Mouse (Mus musculus) heart, adult 2 months (tissue): ENCODE data around the gene Tlx2. TPM values are rescaled to one million over a fixed set of nuclear protein-coding genes. Genes with fewer than 3 reads are reported as not detected.

Source experiments
- DNase-seq, 2 experiments: peaks; one replicate each; pipeline ENCODE4 v3.0.0; 2021
- H3K27ac ChIP-seq: fragments of 200-600 bp; 2 replicates; pipeline ENCODE4 v1.8.1; 2022
- H3K27me3 ChIP-seq: fragments of 200-500 bp; 2 replicates; pipeline ENCODE4 v1.6.1; 2012; ENCODE audit warnings: mild to moderate bottlenecking, low read length, inconsistent platforms, mixed read lengths; ENCODE audit not compliant: control insufficient read depth, insufficient read depth
- H3K36me3 ChIP-seq: fragments of 200-500 bp; 2 replicates; pipeline ENCODE4 v1.6.1; 2012; ENCODE audit warnings: low read length, inconsistent platforms; ENCODE audit not compliant: control insufficient read depth, insufficient read depth
- H3K4me1 ChIP-seq: fragments of 200-500 bp; 2 replicates; pipeline ENCODE4 v1.6.1; 2011; ENCODE audit warnings: low read length; ENCODE audit not compliant: control insufficient read depth, insufficient read depth
- H3K4me3 ChIP-seq: fragments of 200-600 bp; 2 replicates; pipeline ENCODE4 v1.8.1; 2022
- H3K79me2 ChIP-seq: fragments of 200-500 bp; replicated peaks from 2 replicates; pipeline ENCODE4 v1.6.1; 2012; ENCODE audit warnings: mild to moderate bottlenecking, inconsistent platforms, low read length, moderate library complexity, mixed read lengths; ENCODE audit not compliant: control insufficient read depth, insufficient read depth
- H3K9ac ChIP-seq: fragments of 200-500 bp; 2 replicates; pipeline ENCODE4 v1.6.1; 2012; ENCODE audit warnings: low read depth, mild to moderate bottlenecking, control low read depth, inconsistent platforms, low read length, mixed read lengths
- CTCF ChIP-seq: fragments of 200-600 bp; IDR thresholded peaks from 2 replicates; pipeline ENCODE4 v1.8.1; 2022; ENCODE audit warnings: antibody characterized with exemption, mild to moderate bottlenecking, moderate library complexity
- EP300 ChIP-seq: fragments of 200-500 bp; IDR thresholded peaks from 2 replicates; pipeline ENCODE4 v1.6.1; 2011; ENCODE audit warnings: low read depth, low read length, control low read depth; ENCODE audit not compliant: insufficient read depth
- POLR2A ChIP-seq: fragments of 200-500 bp; IDR thresholded peaks from 2 replicates; pipeline ENCODE4 v1.6.1; 2011; ENCODE audit warnings: mild to moderate bottlenecking, low read depth, low read length, control low read depth; ENCODE audit not compliant: insufficient read depth
- WGBS: fragments of 180-500 bp; shearing (Covaris S2); methylation state at CpG from one replicate; pipeline ENCODE4 v1.1.7; 2018; 5-methylcytosine and 5-hydroxymethylcytosine counted together
- intact Hi-C: fragments of 180-260 bp; cut with DNase I; formaldehyde crosslinking; loops from one replicate; pipeline ENCODE4 v1.15.1; 2025
- polyA plus RNA-seq: library from polyadenylated mRNA; depleted of rRNA; stranded (reverse); fragments of >200 nt; gene quantifications from 2 replicates; pipeline ENCODE4 v1.2.3, GENCODE M21; 2012
- total RNA-seq, 2 experiments: library from RNA; stranded (reverse); gene quantifications; 2 replicates each; pipeline ENCODE4 v1.2.3; 2021

The Tlx2 gene
- total and polyA plus RNA-seq, 3 experiments = 0.14 TPM; not detected in 2

GRCm38 (mm10) chr6:83107566-83108400 is 37.7 kb upstream of the Tlx2 start:
- H3K4me1 ChIP-seq = peaks cover 3% of the 10 kb centered on the region; the same call in 1 of the 2 replicates
- no peak overlapping the region; the same call in 1 of the 2 replicates for H3K27ac ChIP-seq
- 44% methylated on average over 13 of the region's 13 CpGs for WGBS
- H3K79me2 ChIP-seq = no peaks in the 10 kb centered on the region; the same call in 1 of the 2 replicates
- no peaks in the 10 kb centered on the region for H3K36me3 ChIP-seq
- no peak overlapping the region for H3K9ac ChIP-seq
- H3K27me3 ChIP-seq = no peaks in the 10 kb centered on the region
- no peak for TF ChIP-seq EP300
- TF ChIP-seq CTCF = peak; percentile 83
- no peak for TF ChIP-seq POLR2A
- H3K4me3 ChIP-seq = peak overlapping the region; percentile 75; the same call in 1 of the 2 replicates
- DNase-seq = peak; percentile 70 to 80
- intact Hi-C loops = loop anchor here (2.0 to 10.0 kb wide), 3 partner anchors 51 to 157 kb away; partner anchors contain the start of genes Aup1 and Htra2

- H3K27ac ChIP-seq = no peak overlapping the region
- 88% methylated on average over 4 of the region's 4 CpGs for WGBS
- no peak overlapping the region for H3K4me3 ChIP-seq
- H3K4me1 ChIP-seq = peaks cover 4% of the 10 kb centered on the region
- no peak for DNase-seq
- H3K79me2 ChIP-seq = no peaks in the 10 kb centered on the region; the same call in 1 of the 2 replicates
- no peaks in the 10 kb centered on the region for H3K27me3 ChIP-seq
- intact Hi-C loops = loop anchor here (10.0 kb wide), 1 partner anchor 161 kb away; no protein-coding TSS in a partner anchor
- no peaks in the 10 kb centered on the region for H3K36me3 ChIP-seq
- H3K9ac ChIP-seq = no peak overlapping the region
- TF ChIP-seq EP300 = no peak
- no peak for TF ChIP-seq CTCF
- no peak for TF ChIP-seq POLR2A
Measured at GRCm38 (mm10) chr6:83104158-83104557, 34.1 kb upstream of the Tlx2 start.

- TF ChIP-seq EP300 (no peak), CTCF (no peak), POLR2A (no peak)
- WGBS = 69% methylated on average over 11 of the region's 11 CpGs
- intact Hi-C loops = loop anchor here (10.0 kb wide), 1 partner anchor 162 kb away; no protein-coding TSS in a partner anchor
- Histone ChIP-seq H3K9ac (no peak overlapping the region), H3K36me3 (no peaks in the 10 kb centered on the region), H3K79me2 (no peaks in the 10 kb centered on the region), H3K4me3 (no peak overlapping the region), H3K27me3 (no peaks in the 10 kb centered on the region), H3K27ac (no peak overlapping the region), H3K4me1 (peaks cover 4% of the 10 kb centered on the region)
- no peak for DNase-seq
Measured at GRCm38 (mm10) chr6:83103130-83103650, 33.1 kb upstream of the Tlx2 start.

- WGBS = under 1% methylated on average over 74 of the region's 74 CpGs
Measured at GRCm38 (mm10) chr6:83101688-83102556, 31.8 kb upstream of the Tlx2 start.

GRCm38 (mm10) chr6:83101316-83101687 is 31.2 kb upstream of the Tlx2 start, which contains the start of the genes Ccdc142 and Gm42688:
TSS of gene Ccdc142 (plus strand) at chr6:83101601.
TSS of gene Gm42688 (plus strand) at chr6:83101617.
- no peaks in the 10 kb centered on the region for H3K27me3 ChIP-seq
- H3K36me3 ChIP-seq = no peaks in the 10 kb centered on the region
- peaks cover 4% of the 10 kb centered on the region for H3K4me1 ChIP-seq
- peak; percentile 89 to 92 for DNase-seq
- H3K9ac ChIP-seq = peak within 1 kb of the TSS; percentile 91
- peak; percentile 64; the same call in 1 of the 2 replicates for TF ChIP-seq EP300
- TF ChIP-seq POLR2A = peak; percentile 68
- peak; percentile 68 for TF ChIP-seq CTCF
- peak within 1 kb of the TSS; percentile 89 for H3K27ac ChIP-seq
- WGBS = under 1% methylated on average over 25 of the region's 25 CpGs
- intact Hi-C loops = loop anchor here (1.0 to 10.0 kb wide), 2 partner anchors 105 to 163 kb away; no protein-coding TSS in a partner anchor
- H3K4me3 ChIP-seq = peak within 1 kb of the TSS; percentile 72
- H3K79me2 ChIP-seq = no peaks in the 10 kb centered on the region

More at GRCm38 (mm10) chr6:83101688-83102556, 31.8 kb upstream of the Tlx2 start:
- intact Hi-C loops = loop anchor here (1.0 to 10.0 kb wide), 2 partner anchors 106 to 163 kb away; no protein-coding TSS in a partner anchor
- no peaks in the 10 kb centered on the region for H3K27me3 ChIP-seq
- H3K4me1 ChIP-seq = peaks cover 4% of the 10 kb centered on the region
- TF ChIP-seq CTCF = peak; percentile 66
- TF ChIP-seq POLR2A = no peak
- peak overlapping the region; percentile 89 for H3K27ac ChIP-seq
- peak overlapping the region; percentile 72 for H3K4me3 ChIP-seq
- no peaks in the 10 kb centered on the region for H3K79me2 ChIP-seq
- H3K36me3 ChIP-seq = no peaks in the 10 kb centered on the region
- peak; percentile 79 to 80 for DNase-seq
- peak overlapping the region; percentile 91 for H3K9ac ChIP-seq
